Mouse (Mus musculus) liver, embryonic 14.5 days (tissue): ENCODE results near the gene Itga6.

Experiments used
- CTCF ChIP-seq: IDR thresholded peaks from 2 replicates; pipeline ENCODE4 v1.5.1; 2016; ENCODE audit warnings: antibody characterized with exemption, low read depth, control low read depth
- EP300 ChIP-seq: IDR thresholded peaks from 2 replicates; pipeline ENCODE4 v1.6.1; 2016; ENCODE audit warnings: antibody characterized with exemption, low read depth

GRCm38 (mm10) chr2:71791203-71791602 is 45.8 kb downstream of the Itga6 start:
- TF ChIP-seq CTCF (no peak), EP300 (no peak)
